Mouse (Mus musculus): ENCODE measurements around the gene Slc8b1. TPM values are rescaled to one million over a fixed set of nuclear protein-coding genes. Genes with fewer than 3 reads are reported as not detected.

The Slc8b1 gene
- polyA plus RNA-seq, 1 experiment from 2014 or later, result 1.9 TPM

Other genes starting within 250 kb of the Slc8b1 start
- 3.8 and 7.0 TPM in 2 replicates for gene Lhx5, start 79.5 kb upstream of the Slc8b1 start, polyA plus RNA-seq (2015; fragmentation: Nextera tagmentation; extraction: Ambion mirVana)
- gene Sdsl, start 38.4 kb upstream of the Slc8b1 start, polyA plus RNA-seq (2015; fragmentation: Nextera tagmentation; extraction: Ambion mirVana), result 1.9 and 2.3 TPM in 2 replicates
- gene Sds, start 34.6 kb upstream of the Slc8b1 start, polyA plus RNA-seq (2015; fragmentation: Nextera tagmentation; extraction: Ambion mirVana), result not detected in 2 replicates
- gene Plbd2, start 7.5 kb upstream of the Slc8b1 start, polyA plus RNA-seq (2015; fragmentation: Nextera tagmentation; extraction: Ambion mirVana), result 22.9 and 24.6 TPM in 2 replicates
- 15.4 and 18.3 TPM in 2 replicates for gene Tpcn1, start 77.5 kb downstream of the Slc8b1 start, polyA plus RNA-seq (2015; fragmentation: Nextera tagmentation; extraction: Ambion mirVana)
- 0.98 and 1.0 TPM in 2 replicates for gene Iqcd, start 77.8 kb downstream of the Slc8b1 start, polyA plus RNA-seq (2015; fragmentation: Nextera tagmentation; extraction: Ambion mirVana)
- 21.2 and 26.9 TPM in 2 replicates for gene Rita1, start 101.4 kb downstream of the Slc8b1 start, polyA plus RNA-seq (2015; fragmentation: Nextera tagmentation; extraction: Ambion mirVana)
- gene Ddx54, start 101.6 kb downstream of the Slc8b1 start, polyA plus RNA-seq (2015; fragmentation: Nextera tagmentation; extraction: Ambion mirVana), result 49.2 and 49.3 TPM in 2 replicates
- 0.39 and 0.46 TPM in 2 replicates for gene Cfap73, start 123.1 kb downstream of the Slc8b1 start, polyA plus RNA-seq (2015; fragmentation: Nextera tagmentation; extraction: Ambion mirVana)
- 5.3 and 6.3 TPM in 2 replicates for gene Rasal1, start 137.6 kb downstream of the Slc8b1 start, polyA plus RNA-seq (2015; fragmentation: Nextera tagmentation; extraction: Ambion mirVana)
- 43.4 and 44.1 TPM in 2 replicates for gene Dtx1, start 200.8 kb downstream of the Slc8b1 start, polyA plus RNA-seq (2015; fragmentation: Nextera tagmentation; extraction: Ambion mirVana)
- gene Oas2, start 238.7 kb downstream of the Slc8b1 start, polyA plus RNA-seq (2015; fragmentation: Nextera tagmentation; extraction: Ambion mirVana), result 0.27 TPM in 1 of 2 replicates, not detected in the other